Mouse (Mus musculus): Measurements from ENCODE around the gene Desi1.
A peak's percentile ranks its signal among the peaks of the same experiment; 100 is the strongest.

GRCm38 (mm10) chr15:82035904-82036689 is 2.4 kb upstream of the Desi1 start:
- no peak for TF ChIP-seq EP300 (optimal IDR thresholded peaks at IDR 0.05)
- peak; percentile 62 for TF ChIP-seq CTCF (IDR thresholded peaks at IDR 0.05; ENCODE audit: low read depth)
